Mouse (Mus musculus) thymus, postnatal 4 days (tissue): ENCODE data around the gene Arnt.
"Not testable (repeated sequence)": the region's sequence is repeated elsewhere in the genome, so short reads cannot be mapped to it uniquely, and the experiment has no call there.

Experiments used
- DNase-seq: peaks from one replicate; pipeline ENCODE4 v3.0.0; 2021

Gene Arnt

DNA sequence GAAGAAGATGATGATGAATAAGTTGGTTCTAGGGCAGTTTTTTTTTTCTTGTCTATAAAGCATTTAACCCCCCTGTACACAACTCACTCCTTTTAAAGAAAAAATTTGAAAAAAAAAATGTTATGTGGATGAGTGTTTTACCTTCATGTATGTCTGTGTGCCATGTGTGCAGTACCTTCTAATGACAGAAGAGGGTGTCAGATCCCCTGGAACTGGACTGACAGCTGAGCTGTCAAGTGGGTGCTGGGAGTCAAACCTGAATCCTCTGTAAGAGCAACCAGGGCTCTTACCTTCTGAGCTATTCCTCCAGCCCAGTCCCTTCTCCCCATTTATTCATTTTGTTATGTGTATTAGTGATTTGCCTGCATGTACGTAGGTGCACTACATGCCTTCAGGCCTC, 96.8 kb downstream of the Arnt start:
- DNase-seq, result no peak

DNA sequence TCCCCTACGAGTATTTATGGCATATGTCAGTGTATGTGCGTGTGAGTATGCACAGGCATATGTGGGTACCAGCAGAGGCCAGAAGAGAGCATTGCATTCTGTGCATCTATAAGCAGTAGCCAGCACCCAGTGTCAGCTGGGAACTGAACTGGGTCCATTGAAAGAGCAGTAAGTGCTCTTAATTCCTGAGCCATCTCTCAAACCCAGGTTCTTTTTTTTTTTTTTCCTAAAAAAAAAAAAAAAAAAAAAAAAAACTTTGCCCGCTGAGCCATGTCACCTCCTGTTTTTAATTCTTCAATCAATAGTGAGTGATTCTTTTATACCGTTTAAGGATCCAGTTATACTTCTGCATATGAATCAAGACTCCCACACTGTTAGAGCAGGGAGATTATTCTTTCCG, 99.2 kb downstream of the Arnt start:
- DNase-seq, result no peak

DNA sequence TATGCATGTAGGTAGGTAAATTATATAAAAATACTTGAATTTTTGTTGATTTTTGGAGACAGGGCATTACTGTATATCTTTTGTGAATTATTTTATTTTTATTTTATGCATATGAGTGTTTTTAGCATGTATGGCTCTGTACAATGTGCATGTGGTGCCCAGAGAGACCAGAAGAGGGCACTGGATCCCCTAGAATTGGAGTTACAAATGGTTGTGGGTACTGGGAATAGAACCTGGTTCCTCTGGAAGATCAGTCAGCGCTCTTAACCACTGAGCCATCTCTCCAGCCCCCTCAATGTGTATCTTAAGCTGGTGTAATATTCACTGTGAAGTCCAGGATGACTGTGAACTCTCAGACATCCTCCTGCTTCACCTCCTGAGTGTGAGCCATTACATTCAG, 100.7 kb downstream of the Arnt start:
- DNase-seq, result no peak

- DNase-seq, result no peak
These were observed 104.7 kb downstream of the Arnt start for GRCm38 (mm10) chr3:95538936-95539335.

DNA sequence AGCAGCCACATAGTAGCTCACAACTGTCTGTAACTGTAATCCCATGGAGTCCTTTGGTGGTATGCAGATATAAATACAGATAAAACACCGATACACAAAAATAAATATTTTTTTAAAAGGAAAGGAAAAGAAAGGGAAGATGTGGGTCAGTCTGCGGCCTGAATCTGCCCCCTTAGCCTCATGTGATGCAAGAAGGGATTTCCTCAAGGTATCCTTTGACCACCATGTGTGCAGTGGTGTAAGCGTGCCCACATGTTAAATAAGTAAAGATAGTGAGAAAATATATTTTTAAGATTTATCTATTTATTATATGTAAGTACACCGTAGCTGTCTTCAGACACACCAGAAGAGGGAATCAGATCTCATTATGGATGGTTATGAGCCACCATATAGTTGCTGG, 105.6 kb downstream of the Arnt start:
- no peak for DNase-seq

GRCm38 (mm10) chr3:95541186-95541585, 107.0 kb downstream of the Arnt start:
- DNase-seq, result not testable (repeated sequence)

DNA sequence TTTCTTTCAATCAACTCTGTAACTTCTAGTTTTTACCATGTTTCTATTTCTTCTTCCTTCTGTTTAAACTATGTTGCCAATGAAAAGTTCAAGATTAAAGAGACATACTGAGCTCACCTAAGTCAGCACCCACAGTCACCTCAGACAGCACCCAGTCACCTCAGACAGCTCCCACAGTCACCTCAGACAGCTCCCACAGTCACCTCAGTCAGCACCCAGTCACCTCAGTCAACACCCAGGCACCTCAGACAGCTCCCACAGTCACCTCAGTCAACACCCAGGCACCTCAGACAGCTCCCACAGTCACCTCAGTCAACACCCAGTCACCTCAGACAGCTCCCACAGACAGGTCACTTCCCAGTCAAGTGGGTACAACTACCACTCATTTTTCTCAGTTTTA, 108.0 kb downstream of the Arnt start:
- no peak for DNase-seq

GRCm38 (mm10) chr3:95542981-95543380, 108.8 kb downstream of the Arnt start:
- DNase-seq, result no peak
